Mouse (Mus musculus): Measurements from ENCODE around the gene Ptprcap.

Gene Ptprcap

DNA sequence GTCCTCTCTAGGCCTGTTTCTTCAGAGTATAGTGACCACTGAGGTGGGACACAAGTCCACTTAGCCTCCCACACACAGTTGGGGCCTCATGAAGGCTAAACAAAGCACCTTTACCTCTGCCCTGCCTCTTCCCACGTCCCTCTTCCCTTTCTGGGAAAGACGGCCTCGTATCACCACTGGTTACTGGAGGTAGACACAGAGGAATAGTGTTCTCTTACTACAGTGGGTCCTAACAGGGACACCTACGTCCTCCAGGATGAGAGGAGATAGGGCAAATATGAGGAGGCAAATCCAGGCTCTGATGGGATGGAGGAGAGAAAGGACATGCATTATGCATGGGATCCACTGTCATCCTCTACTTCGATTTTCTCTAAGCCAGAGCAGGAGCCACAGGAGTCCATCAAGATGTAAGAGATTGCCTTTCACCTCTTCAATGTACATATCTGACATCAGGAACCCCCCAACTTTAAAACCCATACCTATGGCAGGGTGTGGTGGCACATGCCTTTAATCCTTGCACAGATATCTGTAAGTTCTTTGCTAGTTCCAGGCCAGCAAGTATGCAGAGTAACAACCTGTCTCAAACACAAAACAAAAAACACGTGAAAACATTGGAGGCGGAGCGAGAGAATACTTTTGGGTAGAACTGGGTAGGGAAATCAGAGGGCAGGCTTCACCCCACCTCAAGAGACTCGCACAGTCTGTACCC lies 5.5 kb upstream of the Ptprcap start:
- DNase-seq (ENCODE audit: low read depth, low spot score): no peak

DNA sequence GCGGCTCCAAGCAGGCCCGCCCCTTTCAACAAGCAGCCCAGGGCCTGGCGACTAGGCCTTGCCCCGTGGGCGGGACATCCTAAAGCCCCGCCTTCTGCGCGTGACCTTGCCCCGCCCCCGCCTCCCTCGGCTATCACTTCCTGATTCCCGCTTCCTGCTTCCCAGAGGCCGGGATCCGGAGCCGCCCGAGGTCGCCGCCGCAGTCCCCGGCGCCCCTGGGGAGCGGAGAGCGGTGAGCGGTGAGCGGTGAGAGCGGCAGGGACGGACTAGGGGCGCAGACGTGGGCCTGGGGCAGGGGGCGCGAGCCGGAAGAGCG lies 5.0 kb upstream of the Ptprcap start, which contains the start of gene Coro1b:
Gene Coro1b, plus strand, starts transcription at position 129 of the 316 bp plus-strand sequence.
- peak; percentile 93 for DNase-seq (ENCODE audit: low read depth, low spot score)

DNA sequence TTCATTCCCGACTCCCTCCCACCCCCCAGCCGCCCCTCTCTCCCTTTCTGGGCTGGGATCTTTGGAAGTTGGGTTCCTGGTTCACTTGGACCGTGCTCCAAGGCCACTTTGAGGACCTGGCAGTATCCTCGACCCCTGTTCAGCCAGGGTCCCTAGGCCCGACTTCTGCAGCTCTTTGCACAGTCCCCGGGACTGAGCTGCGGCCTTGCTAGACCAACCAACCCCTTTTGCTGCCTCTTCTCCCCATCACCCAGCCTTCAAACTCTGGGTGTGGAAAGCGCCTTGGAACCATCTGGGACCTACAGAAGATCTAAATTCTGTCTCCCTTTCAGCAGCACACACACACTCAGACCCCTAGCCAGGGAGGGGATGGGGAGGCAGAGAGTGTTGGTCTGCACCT lies 4.6 kb upstream of the Ptprcap start:
- DNase-seq (ENCODE audit: low read depth, low spot score): no peak

DNA sequence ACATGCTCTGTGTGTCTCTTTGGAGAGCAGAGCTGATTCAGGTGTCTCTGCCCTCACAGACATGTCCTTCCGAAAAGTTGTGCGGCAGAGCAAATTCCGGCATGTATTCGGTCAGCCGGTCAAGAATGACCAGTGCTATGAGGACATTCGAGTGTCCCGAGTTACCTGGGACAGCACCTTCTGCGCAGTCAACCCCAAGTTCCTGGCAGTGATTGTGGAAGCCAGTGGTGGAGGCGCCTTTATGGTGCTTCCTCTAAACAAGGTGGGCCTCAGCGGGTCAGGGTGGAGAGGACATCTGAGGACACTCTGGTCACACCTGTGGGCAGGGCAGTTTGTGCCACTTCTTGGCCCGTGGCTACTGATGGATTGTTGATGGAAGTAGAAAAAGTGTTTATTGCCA lies 4.1 kb upstream of the Ptprcap start:
- DNase-seq (ENCODE audit: low read depth, low spot score): no peak

DNA sequence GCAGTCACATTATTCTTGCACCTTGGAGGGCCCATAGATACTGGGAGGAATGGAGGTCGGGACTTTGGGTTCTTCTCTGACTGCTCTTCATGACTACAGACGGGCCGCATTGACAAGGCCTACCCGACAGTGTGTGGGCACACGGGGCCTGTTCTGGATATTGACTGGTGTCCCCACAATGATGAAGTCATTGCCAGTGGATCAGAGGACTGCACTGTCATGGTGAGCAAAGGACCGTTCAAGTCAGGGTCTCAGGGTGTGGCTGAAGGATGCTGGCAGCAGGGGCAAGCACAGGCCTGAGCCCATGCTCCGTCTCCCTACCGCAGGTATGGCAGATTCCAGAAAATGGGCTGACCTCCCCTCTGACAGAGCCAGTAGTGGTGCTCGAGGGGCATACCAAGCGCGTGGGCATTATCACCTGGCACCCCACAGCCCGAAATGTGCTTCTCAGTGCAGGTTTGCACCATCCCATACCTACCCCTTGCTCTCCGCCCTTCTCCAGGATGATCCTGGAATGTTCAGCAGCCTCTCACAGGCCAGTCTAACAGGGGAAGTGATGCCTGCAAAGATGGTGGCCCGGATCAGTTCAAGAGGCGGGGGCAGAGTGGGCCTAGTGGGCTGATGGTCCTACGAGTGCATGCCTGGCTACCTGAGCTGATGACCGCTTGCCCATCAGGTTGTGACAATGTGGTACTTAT lies 3.5 kb upstream of the Ptprcap start:
- DNase-seq (ENCODE audit: low read depth, low spot score): no peak

DNA sequence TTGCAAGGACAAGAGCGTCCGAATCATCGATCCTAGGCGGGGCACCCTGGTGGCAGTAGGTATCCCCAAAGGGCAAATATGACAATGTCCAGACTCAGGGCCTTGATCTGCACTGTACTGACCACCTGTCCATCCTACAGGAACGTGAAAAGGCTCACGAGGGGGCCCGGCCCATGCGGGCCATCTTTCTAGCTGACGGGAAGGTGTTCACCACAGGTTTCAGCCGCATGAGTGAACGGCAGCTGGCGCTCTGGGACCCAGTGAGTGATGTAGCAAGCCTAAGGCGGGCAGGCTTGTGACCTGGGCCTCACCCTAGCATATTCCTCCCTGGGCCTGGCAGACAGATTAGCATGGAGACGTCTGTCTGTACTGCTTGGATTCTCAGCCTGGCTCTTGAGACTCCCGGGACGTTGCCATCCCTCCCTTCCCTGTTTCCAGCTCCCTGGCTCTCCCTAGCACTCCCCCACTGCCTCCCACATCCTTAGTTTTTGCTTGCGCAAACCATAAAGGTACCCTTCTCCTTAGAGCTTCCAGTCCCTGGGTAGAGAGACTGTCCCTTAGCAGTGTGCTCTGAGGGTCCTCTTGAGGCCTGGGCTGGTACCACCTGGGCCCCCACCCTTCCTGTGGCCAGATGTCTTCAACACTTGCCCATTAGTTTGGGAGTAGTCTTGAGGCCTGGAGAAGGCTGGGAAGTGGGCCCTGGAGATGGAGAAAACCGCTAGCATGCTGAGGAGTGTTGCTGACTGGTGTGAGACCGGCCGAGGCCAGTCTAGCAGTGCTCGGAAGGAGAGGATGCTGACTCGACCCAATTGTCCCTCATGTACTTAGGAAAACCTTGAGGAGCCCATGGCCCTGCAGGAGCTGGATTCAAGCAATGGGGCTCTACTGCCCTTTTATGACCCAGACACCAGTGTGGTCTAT lies 2.6 kb upstream of the Ptprcap start:
- no peak for DNase-seq (ENCODE audit: low read depth, low spot score)

DNA sequence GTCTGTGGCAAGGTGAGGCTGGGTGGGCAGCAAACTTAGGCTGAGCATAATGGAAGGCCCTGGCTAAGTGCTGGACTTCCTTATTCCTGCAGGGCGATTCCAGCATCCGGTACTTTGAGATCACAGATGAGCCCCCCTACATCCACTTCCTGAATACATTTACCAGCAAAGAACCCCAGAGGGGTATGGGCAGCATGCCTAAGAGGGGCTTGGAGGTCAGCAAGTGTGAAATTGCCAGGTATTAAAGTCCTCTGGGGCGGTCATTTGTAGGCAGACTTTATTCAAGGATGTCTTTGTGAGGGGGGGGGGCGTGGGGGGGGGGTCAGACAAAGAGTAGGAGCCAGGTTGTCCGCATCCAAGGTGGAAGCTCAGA lies 1.9 kb upstream of the Ptprcap start:
- DNase-seq (ENCODE audit: low read depth, low spot score): no peak

DNA sequence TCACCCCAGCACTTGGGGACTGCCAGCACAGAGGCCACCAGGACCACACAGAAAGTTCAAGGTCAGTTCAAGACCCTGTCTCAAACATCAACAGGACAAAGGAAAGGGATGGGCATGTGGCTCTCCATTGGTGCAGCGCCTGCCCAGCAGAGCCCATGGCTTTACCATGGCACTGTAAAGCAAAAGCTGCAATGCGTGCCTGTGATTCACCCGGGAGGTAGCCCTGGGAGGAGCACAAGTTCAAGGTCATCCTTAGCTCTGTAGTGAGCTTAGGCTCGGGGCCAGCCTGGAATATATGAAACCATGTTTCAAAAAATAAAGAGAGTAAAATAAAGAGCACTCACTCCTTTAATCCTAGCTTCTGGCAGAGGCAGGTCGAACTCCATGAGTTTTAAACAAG lies 1.5 kb upstream of the Ptprcap start:
- DNase-seq (ENCODE audit: low read depth, low spot score): peak; percentile 23

DNA sequence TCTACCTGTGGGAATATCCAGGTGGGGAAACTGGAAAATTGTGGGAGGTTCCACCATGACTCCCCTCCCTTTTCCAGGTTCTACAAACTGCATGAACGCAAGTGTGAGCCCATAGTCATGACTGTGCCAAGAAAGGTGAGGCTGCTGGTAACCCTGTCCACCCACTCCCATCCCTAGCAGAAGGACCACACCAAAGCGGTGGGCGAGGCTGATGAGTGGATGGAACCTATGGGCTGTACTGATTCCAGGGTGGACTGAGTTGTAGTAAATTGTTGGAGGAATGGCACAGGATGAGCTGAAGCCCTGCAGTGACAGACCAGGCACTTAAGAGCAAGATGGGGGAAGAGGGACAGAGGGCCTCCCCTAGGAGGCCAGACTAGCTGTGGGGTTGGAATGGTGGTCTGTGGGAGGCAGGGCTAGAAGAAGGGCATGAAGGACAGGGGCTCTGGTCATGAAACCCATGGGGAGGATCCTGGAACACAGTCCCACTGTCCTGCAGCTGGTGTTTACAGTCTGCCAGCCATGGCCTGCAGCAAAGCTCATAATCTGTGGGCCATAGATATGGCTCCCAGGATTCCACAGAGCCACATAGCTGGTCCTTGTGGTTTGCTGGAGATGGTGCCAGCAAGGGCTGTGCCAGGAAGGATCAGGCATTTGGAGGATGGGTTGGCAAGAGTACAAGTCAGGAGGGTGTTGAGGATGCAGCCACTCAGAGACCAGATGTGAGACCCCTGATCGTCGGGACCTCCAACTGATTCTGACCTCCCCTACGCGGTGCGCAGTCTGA lies 766 bp upstream of the Ptprcap start:
- no peak for DNase-seq (ENCODE audit: low read depth, low spot score)

DNA sequence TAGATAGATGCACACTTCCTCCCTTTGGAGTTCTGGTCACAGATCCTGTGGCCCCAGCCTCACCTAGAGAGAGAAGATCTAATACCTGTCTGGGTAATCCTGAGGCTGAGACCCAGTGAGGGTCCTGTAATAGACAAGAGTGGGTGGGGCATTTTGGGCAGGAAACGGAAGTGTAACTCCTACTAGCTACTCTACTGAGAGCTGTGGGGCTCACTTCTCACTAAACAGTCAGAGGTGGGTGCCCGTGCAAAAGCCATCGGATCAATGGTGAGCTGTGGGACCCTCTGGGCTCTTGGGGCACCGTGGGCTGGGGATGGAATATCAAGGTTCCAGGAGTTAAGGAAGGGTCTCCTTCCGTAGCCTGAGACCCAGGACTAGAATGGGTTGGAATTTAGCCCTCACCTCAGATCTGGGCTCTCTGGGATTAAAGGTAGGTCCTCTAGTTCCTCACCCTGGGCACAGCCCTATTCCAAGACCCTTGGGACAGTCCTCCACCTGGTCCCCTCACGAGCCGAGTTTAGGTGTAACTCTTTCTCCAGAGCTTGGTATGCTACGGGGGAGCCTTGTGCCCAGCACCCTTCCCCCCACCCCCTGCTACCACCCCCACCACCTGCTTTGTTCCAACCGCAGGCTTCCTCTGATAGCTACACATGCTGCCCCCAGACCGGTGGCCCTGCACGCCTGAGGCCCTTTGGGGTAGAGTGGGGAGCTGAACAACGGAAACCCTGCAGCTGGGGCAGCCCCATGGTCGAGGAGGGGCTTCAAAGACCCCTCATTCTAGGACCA lies 1.2 kb downstream of the Ptprcap start:
- DNase-seq (ENCODE audit: low read depth, low spot score): peak; percentile 35

DNA sequence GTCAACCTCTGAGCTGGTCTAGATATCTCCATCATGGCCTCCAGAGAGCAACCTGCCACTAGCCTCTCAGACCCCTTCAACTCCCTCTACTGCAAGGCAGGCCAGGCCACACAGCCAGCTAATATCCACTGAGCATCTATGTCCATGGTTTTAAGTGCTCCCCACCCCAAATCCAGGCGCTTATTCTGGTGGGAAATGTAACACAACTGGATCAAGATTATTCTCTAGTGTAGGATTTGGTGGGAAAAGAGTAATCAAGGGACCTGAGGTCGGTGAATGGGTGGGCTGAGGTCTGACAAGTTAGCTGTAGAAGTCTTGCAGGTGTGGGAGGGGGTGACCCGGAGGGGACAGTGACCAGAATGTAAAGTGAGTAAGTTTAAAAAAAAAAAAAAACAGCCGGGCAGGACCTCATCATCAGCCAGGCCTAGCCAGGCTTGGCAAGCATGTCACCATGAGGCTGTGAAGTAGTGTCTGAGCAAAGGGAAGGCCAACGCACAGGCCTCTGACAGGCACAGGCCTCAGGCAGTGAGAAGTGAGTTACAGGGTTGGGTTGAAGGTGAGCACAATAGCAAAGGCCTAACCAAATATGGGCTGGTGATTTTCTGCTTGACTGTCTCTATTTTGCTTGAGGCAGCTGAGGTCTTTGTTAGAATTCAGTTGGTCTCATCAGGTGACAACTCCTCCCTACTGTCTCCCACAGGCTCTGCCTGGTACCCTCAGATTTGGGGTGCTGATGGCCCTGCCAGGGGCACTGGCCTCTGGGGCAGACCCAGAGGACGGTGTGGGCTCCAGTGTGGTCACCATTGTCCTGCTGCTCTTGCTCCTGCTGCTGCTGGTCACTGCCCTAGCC lies 2.0 kb downstream of the Ptprcap start:
- DNase-seq (ENCODE audit: low read depth, low spot score): no peak

DNA sequence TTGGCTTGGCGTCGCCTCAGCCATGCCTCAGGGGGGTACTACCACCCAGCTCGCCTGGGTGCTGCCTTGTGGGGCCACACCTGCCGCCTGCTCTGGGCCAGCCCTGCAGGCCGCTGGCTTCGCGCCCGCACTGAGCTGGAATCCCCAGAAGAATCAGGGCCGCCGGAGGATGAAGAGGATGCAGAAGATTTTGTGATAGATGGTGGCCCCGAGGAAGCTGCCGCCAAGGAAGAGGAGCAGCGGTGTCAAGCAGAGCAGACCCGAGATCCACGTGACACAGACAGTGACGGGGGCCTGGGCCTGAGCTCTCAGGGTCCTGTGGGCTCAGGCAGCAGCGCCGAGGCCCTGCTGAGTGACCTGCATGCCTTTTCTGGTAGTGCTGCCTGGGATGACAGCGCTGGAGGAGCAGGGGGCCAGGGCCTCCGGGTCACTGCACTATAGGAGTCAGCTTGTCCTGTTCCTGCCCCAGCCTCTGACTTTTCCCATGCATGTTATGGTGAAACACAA lies 2.7 kb downstream of the Ptprcap start:
- no peak for DNase-seq (ENCODE audit: low read depth, low spot score)

DNA sequence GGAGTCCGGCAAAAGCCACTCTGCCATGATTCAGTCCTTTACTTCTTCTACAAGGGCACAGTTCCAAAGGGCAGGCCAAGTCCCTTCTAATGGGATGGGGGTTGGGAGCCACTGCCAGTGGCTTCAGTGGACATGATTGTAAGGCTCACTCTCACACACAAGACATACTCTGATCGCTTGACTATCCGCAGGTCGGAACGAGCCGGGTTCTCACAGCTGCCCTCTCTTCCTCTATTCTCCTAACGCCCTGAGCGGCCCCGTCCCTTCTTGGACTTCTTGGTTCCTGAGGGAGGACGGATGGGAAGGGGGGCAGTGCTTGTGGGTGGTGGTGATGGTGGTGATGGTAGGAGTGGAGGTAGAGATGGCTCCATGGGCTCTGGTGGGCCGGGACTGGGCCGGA lies 3.4 kb downstream of the Ptprcap start:
- DNase-seq (ENCODE audit: low read depth, low spot score): no peak

DNA sequence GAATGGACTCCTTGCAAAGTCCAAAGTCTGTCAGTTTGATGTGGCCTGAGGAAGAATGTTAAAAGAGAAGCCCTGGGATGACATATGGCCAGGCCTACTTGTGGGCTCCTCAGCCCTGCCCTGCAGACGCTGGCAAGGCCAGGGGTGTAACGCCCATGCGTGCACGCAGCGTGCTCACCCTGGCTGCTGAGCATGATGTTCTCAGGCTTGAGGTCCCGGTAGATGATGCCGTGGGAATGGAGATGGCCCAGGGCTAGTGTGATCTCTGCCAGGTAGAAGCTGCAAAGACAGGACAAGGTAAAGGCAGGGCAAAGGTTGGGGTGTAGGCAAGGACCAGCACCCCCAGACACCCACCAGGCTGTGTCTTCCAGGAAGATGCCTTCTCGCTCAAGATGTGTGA lies 5.6 kb downstream of the Ptprcap start:
- DNase-seq (ENCODE audit: low read depth, low spot score): no peak

DNA sequence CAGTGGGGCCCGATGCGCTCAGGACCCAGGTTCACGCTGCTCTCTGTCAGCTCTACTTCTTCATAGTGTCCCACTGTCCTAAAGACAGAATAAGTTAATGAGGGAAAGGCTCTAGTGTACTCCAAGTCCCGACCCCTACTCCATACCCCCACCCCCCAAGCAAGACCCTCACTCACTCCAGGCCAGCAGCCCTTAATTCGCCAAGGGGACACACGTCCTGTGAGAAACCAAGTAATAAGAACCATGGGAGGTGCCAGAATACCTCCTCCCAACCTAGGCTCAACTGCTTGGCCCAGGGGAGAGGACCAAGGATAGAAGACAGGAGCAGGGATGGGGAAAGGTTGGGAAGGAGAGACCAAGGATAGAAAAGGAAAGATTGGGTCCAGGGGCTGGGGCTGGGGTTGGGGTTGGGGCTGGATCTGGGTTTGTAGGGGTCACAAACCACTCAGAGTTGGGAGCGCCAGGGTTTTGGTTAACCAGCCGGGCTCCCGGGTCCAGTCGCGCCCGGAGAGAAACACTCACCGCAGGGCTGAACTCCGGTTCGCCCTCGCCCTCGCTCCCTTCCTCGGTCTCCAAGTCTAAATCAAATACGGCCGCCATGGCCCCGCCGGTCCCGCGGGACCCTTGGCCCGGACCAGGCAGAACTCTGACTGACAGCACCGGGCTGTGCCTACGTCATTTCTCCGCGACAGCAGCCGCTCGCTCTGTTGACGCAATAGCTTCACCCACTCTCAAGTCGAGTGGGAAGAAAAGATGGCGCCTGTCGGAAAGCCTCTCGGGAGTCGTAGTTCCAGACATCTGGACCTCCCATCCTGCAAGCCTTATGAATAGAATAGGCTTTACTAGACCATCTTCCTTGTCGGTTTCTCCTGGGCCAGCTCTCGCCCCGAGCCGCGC lies 9.5 kb downstream of the Ptprcap start, which contains the start of gene Rps6kb2:
Gene Rps6kb2, minus strand, starts transcription at position 709 of the 897 bp plus-strand sequence.
- peak; percentile 97 for DNase-seq (ENCODE audit: low read depth, low spot score)

DNA sequence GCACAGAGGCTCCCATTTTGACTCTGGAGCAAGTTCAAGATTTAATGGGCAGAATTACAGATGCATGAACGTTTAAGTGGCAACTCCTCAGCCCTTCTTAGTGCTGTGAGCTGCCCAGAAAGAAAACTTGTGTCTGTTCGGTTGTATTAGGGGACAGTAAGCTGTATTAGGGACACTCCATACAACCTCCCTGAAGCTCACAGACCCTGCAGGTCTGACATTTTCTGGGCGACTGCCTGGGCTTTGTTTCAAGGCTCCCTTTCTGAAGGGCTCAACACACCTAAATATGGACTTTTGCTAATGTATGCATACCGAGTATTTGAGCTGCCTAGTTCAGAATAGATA lies 10.1 kb downstream of the Ptprcap start:
- DNase-seq (ENCODE audit: low read depth, low spot score): no peak

DNA sequence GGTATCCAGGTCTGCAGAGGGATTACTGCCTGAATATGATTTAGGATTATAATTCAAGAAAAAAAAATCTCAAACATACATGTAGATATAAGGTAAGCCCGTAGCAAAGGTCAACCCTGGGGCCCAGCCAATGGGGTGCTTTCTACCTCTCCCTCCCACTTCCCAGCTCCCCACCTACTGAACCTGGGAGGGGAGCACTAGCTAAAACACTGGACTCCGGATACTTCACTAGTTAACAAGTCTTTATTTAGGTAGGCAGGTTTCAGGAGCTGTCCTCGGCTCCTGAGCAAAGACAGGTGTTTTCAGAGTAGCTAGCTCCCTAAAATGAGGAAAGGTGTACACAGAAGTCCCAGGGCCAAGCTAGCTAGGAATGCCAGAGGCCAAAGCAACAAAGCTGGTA lies 10.7 kb downstream of the Ptprcap start:
- DNase-seq (ENCODE audit: low read depth, low spot score): no peak

DNA sequence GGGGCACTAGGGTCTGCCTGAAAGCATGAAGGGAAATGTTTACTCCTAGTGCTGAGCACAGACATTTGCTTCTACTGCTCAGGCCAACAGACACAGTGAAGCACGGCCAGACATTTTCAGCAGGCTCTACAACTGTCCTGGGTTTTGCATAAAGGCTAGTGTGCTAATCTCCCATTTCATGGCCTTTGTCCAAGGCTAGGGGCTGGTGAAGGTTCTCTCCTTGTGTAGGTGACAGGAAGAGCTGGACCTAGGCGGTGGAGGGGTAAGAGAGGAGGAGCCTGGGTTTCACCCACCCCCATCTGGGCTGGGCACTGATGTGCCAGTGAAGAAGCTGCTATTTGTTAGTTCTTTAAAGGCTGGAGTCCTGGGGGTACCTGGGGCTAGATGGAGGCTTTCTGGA lies 11.3 kb downstream of the Ptprcap start:
- DNase-seq (ENCODE audit: low read depth, low spot score): no peak

All from R1 (cell line).